Mouse (Mus musculus): ENCODE measurements around the gene Fnd3c2. TPM values are rescaled to one million over a fixed set of nuclear protein-coding genes. Genes with fewer than 3 reads are reported as not detected.
A peak's percentile ranks its signal among the peaks of the same experiment; 100 is the strongest.

The Fnd3c2 gene
- not detected for polyA plus RNA-seq (2012; fragmentation: generic; extraction: Trizol)
- long read RNA-seq, experiment 1 = 0 reads
- long read RNA-seq, experiment 2 = 0 reads

GRCm38 (mm10) chrX:106255276-106255675 is at the start of gene Fnd3c2:
Gene Fnd3c2 (minus strand): TSS chrX:106255376.
- Histone ChIP-seq H3K4me3 (ENCODE audit: insufficient read depth, poor library complexity, severe bottlenecking) (no peak within 1 kb of the TSS), H3K36me3 (ENCODE audit: control insufficient read depth, insufficient read depth) (no peaks in the 10 kb centered on the region), H3ac (ENCODE audit: control insufficient read depth, insufficient read length, low read depth) (no peak within 1 kb of the TSS), H3K27me3 (ENCODE audit: control insufficient read depth, insufficient read depth, insufficient read length) (no peaks in the 10 kb centered on the region), H3K79me2 (ENCODE audit: control insufficient read depth, insufficient read depth) (no peaks in the 10 kb centered on the region), H3K79me3 (ENCODE audit: low read depth) (no peaks in the 10 kb centered on the region)
- no peak for TF ChIP-seq USF1 (IDR thresholded peaks at IDR 0.05; ENCODE audit: low read depth)

- no peak overlapping the region for H3ac ChIP-seq (ENCODE audit: control insufficient read depth, insufficient read length, low read depth)
- H3K79me2 ChIP-seq (ENCODE audit: control insufficient read depth, insufficient read depth) = no peaks in the 10 kb centered on the region
- H3K36me3 ChIP-seq (ENCODE audit: control insufficient read depth, insufficient read depth) = no peaks in the 10 kb centered on the region
- TF ChIP-seq MYOG (IDR thresholded peaks at IDR 0.05; ENCODE audit: control insufficient read depth, extremely low read depth, insufficient read length) (no peak), FOSL1 (IDR thresholded peaks at IDR 0.05; ENCODE audit: insufficient read depth, low read length, poor library complexity, severe bottlenecking) (no peak), USF1 (IDR thresholded peaks at IDR 0.05; ENCODE audit: low read depth) (no peak), CEBPB (IDR thresholded peaks at IDR 0.05; ENCODE audit: low read depth) (no peak), CTCF (IDR thresholded peaks at IDR 0.05; ENCODE audit: control insufficient read depth, insufficient read depth, insufficient read length) (no peak), MAX (IDR thresholded peaks at IDR 0.05) (no peak), MYOD1 (IDR thresholded peaks at IDR 0.05; ENCODE audit: control insufficient read depth, insufficient read length, low read depth) (no peak)
- H3K4me3 ChIP-seq (ENCODE audit: insufficient read depth, poor library complexity, severe bottlenecking) = no peak overlapping the region
- no peaks in the 10 kb centered on the region for H3K79me3 ChIP-seq (ENCODE audit: low read depth)
- no peaks in the 10 kb centered on the region for H3K27me3 ChIP-seq (ENCODE audit: control insufficient read depth, insufficient read depth, insufficient read length)
These were observed 29.3 kb upstream of the Fnd3c2 start for GRCm38 (mm10) chrX:106284441-106284840.

- Histone ChIP-seq H3K4me3 (ENCODE audit: insufficient read depth, poor library complexity, severe bottlenecking) (no peak within 1 kb of the TSS), H3K27me3 (ENCODE audit: control insufficient read depth, insufficient read depth, insufficient read length) (no peaks in the 10 kb centered on the region), H3K79me2 (ENCODE audit: control insufficient read depth, insufficient read depth) (no peaks in the 10 kb centered on the region), H3K79me3 (ENCODE audit: low read depth) (no peaks in the 10 kb centered on the region), H3K36me3 (ENCODE audit: control insufficient read depth, insufficient read depth) (no peaks in the 10 kb centered on the region), H3ac (ENCODE audit: control insufficient read depth, insufficient read length, low read depth) (no peak within 1 kb of the TSS)
- TF ChIP-seq FOSL1 (IDR thresholded peaks at IDR 0.05; ENCODE audit: insufficient read depth, low read length, poor library complexity, severe bottlenecking) (no peak), MYOG (IDR thresholded peaks at IDR 0.05; ENCODE audit: control insufficient read depth, extremely low read depth, insufficient read length) (no peak), CTCF (IDR thresholded peaks at IDR 0.05; ENCODE audit: control insufficient read depth, insufficient read depth, insufficient read length) (no peak), MYOD1 (IDR thresholded peaks at IDR 0.05; ENCODE audit: control insufficient read depth, insufficient read length, low read depth) (no peak), USF1 (IDR thresholded peaks at IDR 0.05; ENCODE audit: low read depth) (no peak), MAX (IDR thresholded peaks at IDR 0.05) (no peak), CEBPB (IDR thresholded peaks at IDR 0.05; ENCODE audit: low read depth) (no peak)
These were observed 34.1 kb downstream of the Fnd3c2 start, which contains the start of gene Taf9b for GRCm38 (mm10) chrX:106221058-106221457. Gene Taf9b (minus strand): TSS chrX:106221158.

- Histone ChIP-seq H3K4me3 (ENCODE audit: insufficient read depth, poor library complexity, severe bottlenecking) (peak overlapping the region; percentile 26), H3K27me3 (ENCODE audit: control insufficient read depth, insufficient read depth, insufficient read length) (no peaks in the 10 kb centered on the region), H3ac (ENCODE audit: control insufficient read depth, insufficient read length, low read depth) (peak overlapping the region; percentile 64), H3K79me3 (ENCODE audit: low read depth) (no peaks in the 10 kb centered on the region), H3K79me2 (ENCODE audit: control insufficient read depth, insufficient read depth) (no peaks in the 10 kb centered on the region), H3K36me3 (ENCODE audit: control insufficient read depth, insufficient read depth) (no peaks in the 10 kb centered on the region)
- TF ChIP-seq MAX (IDR thresholded peaks at IDR 0.05) = no peak
- no peak for TF ChIP-seq CTCF (IDR thresholded peaks at IDR 0.05; ENCODE audit: control insufficient read depth, insufficient read depth, insufficient read length)
These were observed 35.8 kb downstream of the Fnd3c2 start for GRCm38 (mm10) chrX:106219171-106220032.

- H3K36me3 ChIP-seq (ENCODE audit: control insufficient read depth, insufficient read depth) = peaks cover 10% of the 10 kb centered on the region
- H3K79me3 ChIP-seq (ENCODE audit: low read depth) = no peaks in the 10 kb centered on the region
- no peak for TF ChIP-seq FOSL1 (IDR thresholded peaks at IDR 0.05; ENCODE audit: insufficient read depth, low read length, poor library complexity, severe bottlenecking)
- no peak for TF ChIP-seq USF1 (IDR thresholded peaks at IDR 0.05; ENCODE audit: low read depth)
- TF ChIP-seq MYOD1 (IDR thresholded peaks at IDR 0.05; ENCODE audit: control insufficient read depth, insufficient read length, low read depth) = no peak
- no peak for TF ChIP-seq MYOG (IDR thresholded peaks at IDR 0.05; ENCODE audit: control insufficient read depth, extremely low read depth, insufficient read length)
- H3ac ChIP-seq (ENCODE audit: control insufficient read depth, insufficient read length, low read depth) = no peak overlapping the region
- H3K4me3 ChIP-seq (ENCODE audit: insufficient read depth, poor library complexity, severe bottlenecking) = no peak overlapping the region
- H3K27me3 ChIP-seq (ENCODE audit: control insufficient read depth, insufficient read depth, insufficient read length) = no peaks in the 10 kb centered on the region
- H3K79me2 ChIP-seq (ENCODE audit: control insufficient read depth, insufficient read depth) = no peaks in the 10 kb centered on the region
These were observed 46.1 kb downstream of the Fnd3c2 start for GRCm38 (mm10) chrX:106209100-106209499.

- peaks cover 6% of the 10 kb centered on the region for H3K79me2 ChIP-seq (ENCODE audit: control insufficient read depth, insufficient read depth)
- H3K79me3 ChIP-seq (ENCODE audit: low read depth) = peaks cover 16% of the 10 kb centered on the region
- H3ac ChIP-seq (ENCODE audit: control insufficient read depth, insufficient read length, low read depth) = no peak overlapping the region
- no peaks in the 10 kb centered on the region for H3K27me3 ChIP-seq (ENCODE audit: control insufficient read depth, insufficient read depth, insufficient read length)
- H3K4me3 ChIP-seq (ENCODE audit: insufficient read depth, poor library complexity, severe bottlenecking) = no peak overlapping the region
- TF ChIP-seq FOSL1 (IDR thresholded peaks at IDR 0.05; ENCODE audit: insufficient read depth, low read length, poor library complexity, severe bottlenecking) (no peak), CEBPB (IDR thresholded peaks at IDR 0.05; ENCODE audit: low read depth) (no peak), MYOG (IDR thresholded peaks at IDR 0.05; ENCODE audit: control insufficient read depth, extremely low read depth, insufficient read length) (no peak), CTCF (IDR thresholded peaks at IDR 0.05; ENCODE audit: control insufficient read depth, insufficient read depth, insufficient read length) (no peak), MYOD1 (IDR thresholded peaks at IDR 0.05; ENCODE audit: control insufficient read depth, insufficient read length, low read depth) (no peak), USF1 (IDR thresholded peaks at IDR 0.05; ENCODE audit: low read depth) (no peak), MAX (IDR thresholded peaks at IDR 0.05) (no peak)
- peaks cover 71% of the 10 kb centered on the region for H3K36me3 ChIP-seq (ENCODE audit: control insufficient read depth, insufficient read depth)
These were observed 56.3 kb downstream of the Fnd3c2 start for GRCm38 (mm10) chrX:106198904-106199303.

Measured in C2C12 (cell line).